ENCODE assay signal across 9 mouse cellular contexts in the genomic region with DNA sequence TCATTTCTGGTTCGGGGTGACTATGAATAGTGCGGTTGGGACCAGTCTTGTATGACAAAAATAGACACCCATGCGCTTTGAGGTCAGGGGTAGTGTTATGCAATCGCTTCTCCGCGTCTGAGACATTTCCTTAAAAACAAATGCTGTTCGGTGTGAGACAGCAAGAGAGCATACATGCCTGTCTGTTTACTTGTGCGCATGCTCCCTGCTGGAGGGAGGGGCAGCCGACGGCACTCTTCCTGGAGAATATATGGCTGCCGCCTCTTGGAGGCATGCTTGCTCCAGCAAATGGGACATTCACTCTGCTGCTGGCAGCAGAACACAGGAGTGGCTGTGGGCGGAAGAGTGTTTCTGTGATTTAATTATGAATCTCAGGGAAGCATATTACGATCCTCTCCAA.
A peak's percentile ranks its signal among the peaks of the same experiment; 100 is the strongest.
DNase-seq lines count a peak whose midpoint lies in the region; ATAC-seq and TF ChIP-seq lines count a peak whose summit lies in the region.
"Had no signal": no experiment of that assay in that cellular context is flagged by ENCODE, and none has a peak within 500 bp of the region (broad histone marks: within the 10 kb centered on the region; RNA-seq: fewer than 3 reads in every experiment).

No protein-coding gene starts in this region.

- peak overlapping the region; percentile 27 for H3K4me2 ChIP-seq in hindbrain, embryonic 16.5 days (ENCODE audit: low read length)
- H3K4me2 ChIP-seq: embryonic facial prominence, embryonic 12.5 days had no signal

- peaks cover 18% of the 10 kb centered on the region for H3K4me1 ChIP-seq in hindbrain, embryonic 16.5 days (ENCODE audit: control insufficient read depth, insufficient read depth, low read depth, low read length)
- H3K4me1 ChIP-seq: embryonic facial prominence, embryonic 12.5 days had no signal

- H3K36me3 ChIP-seq in hindbrain, embryonic 16.5 days (ENCODE audit: control insufficient read depth, insufficient read depth, low read length): no peaks in the 10 kb centered on the region
- peaks cover 58% of the 10 kb centered on the region for H3K36me3 ChIP-seq in macrophage (ENCODE audit: inconsistent target)
- H3K36me3 ChIP-seq: embryonic facial prominence, embryonic 12.5 days had no signal

- H3K9me3 ChIP-seq in hindbrain, embryonic 16.5 days (ENCODE audit: control insufficient read depth, low read length): no peaks in the 10 kb centered on the region
- H3K9me3 ChIP-seq: embryonic facial prominence, embryonic 12.5 days had no signal

- no peak for TF ChIP-seq POLR2A in brain, embryonic 14.5 days (IDR thresholded peaks at IDR 0.05; ENCODE audit: borderline replicate concordance, extremely low read depth, insufficient read depth, insufficient read length, poor library complexity, severe bottlenecking)

- H3K4me3 ChIP-seq in hindbrain, embryonic 16.5 days (ENCODE audit: low read length): peak overlapping the region; percentile 18
- no peak overlapping the region for H3K4me3 ChIP-seq in macrophage (ENCODE audit: inconsistent target)
- H3K4me3 ChIP-seq: embryonic facial prominence, embryonic 12.5 days had no signal

- peak overlapping the region; percentile 53 for H3K27ac ChIP-seq in hindbrain, embryonic 16.5 days (ENCODE audit: low read depth, low read length)
- H3K27ac ChIP-seq in macrophage: peak overlapping the region; percentile 81
- H3K27ac ChIP-seq: embryonic facial prominence, embryonic 12.5 days had no signal

- peak overlapping the region; percentile 23; the same call in 1 of the 2 replicates for H3K9ac ChIP-seq in hindbrain, embryonic 16.5 days (ENCODE audit: low read depth, low read length)
- H3K9ac ChIP-seq: embryonic facial prominence, embryonic 12.5 days had no signal

- peak; percentile 78 for DNase-seq in MN1 (ENCODE audit: low spot score)
- DNase-seq in brain, embryonic 14.5 days (ENCODE audit: low read depth): peak; percentile 88
- DNase-seq in frontal cortex, postnatal 14 days (ENCODE audit: low spot score in 2 of 2): peak; percentile 72 to 87
- peak; percentile 79 to 85 for DNase-seq in layer of hippocampus, postnatal 36 days
- DNase-seq in skeletal muscle tissue, adult 2 months (ENCODE audit: low read depth, low spot score): peak; percentile 78
- peak; percentile 2 for DNase-seq in yolk sac, embryonic 10.5 days (ENCODE audit: low spot score)

- no peaks in the 10 kb centered on the region for H3K27me3 ChIP-seq in hindbrain, embryonic 16.5 days (replicated peaks; ENCODE audit: control insufficient read depth, insufficient read depth, low read length)
- H3K27me3 ChIP-seq: embryonic facial prominence, embryonic 12.5 days had no signal

- peaks cover 77% of the 10 kb centered on the region; the same call in 1 of the 2 replicates for H3K79me2 ChIP-seq in macrophage (ENCODE audit: inconsistent target)

- WGBS in hindbrain, embryonic 16.5 days: 50% methylated on average over 13 of the region's 13 CpGs
- 9% methylated on average over 13 of the region's 13 CpGs for WGBS in macrophage (ENCODE audit: missing documents)

- peak; percentile 84 for ATAC-seq in hindbrain, embryonic 16.5 days

- TF ChIP-seq CTCF in brain, embryonic 14.5 days (IDR thresholded peaks at IDR 0.05; ENCODE audit: borderline replicate concordance, extremely low read depth, insufficient read depth, insufficient read length): 0 out of 2 replicates have a peak, but pooled peaks have one; percentile 9

Comparison
In these comparisons a context has a peak if more than half of its experiments do, and no peak if none do; other contexts are left out.
1. DNase-seq: peak in every context shown above with its lines; median percentile 88 in brain, embryonic 14.5 days; 82 in layer of hippocampus, postnatal 36 days; 80 in frontal cortex, postnatal 14 days; 78 in MN1; 78 in skeletal muscle tissue, adult 2 months; 2 in yolk sac, embryonic 10.5 days.